Mouse (Mus musculus): ENCODE measurements around the gene Pradc1. TPM values are rescaled to one million over a fixed set of nuclear protein-coding genes. Genes with fewer than 3 reads are reported as not detected.
"Not testable (repeated sequence)": the region's sequence is repeated elsewhere in the genome, so short reads cannot be mapped to it uniquely, and the experiment has no call there.

Pradc1 gene
- polyA plus RNA-seq, 1 experiment from 2014 or later, result 32.0 TPM

DNA sequence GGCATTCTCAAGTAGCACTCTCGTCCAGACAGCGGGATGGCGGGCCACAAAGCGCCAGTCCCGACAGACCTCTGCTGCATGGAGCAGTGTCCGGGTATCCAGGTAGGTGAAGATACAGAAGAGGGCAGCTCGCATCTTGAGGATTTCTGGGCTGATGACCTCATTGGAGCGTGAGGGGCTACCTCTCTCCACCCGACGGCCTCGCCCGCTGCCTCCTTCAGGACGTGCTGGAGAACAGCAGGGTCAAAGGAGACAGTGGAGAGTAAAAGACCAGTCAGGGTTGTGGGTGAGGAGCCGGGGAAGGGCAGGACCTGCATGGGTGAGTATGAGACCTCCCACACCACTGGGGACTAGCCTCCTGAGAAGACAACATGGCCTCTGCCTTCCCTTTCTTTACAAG is 26.6 kb upstream of the Pradc1 start:
- Histone ChIP-seq H3K9me3 (no peaks in the 10 kb centered on the region), H3K27me3 (peaks cover 3% of the 10 kb centered on the region; the same call in 1 of the 2 replicates), H3K36me3 (peaks cover 13% of the 10 kb centered on the region; the same call in 1 of the 2 replicates), H3K4me3 (no peak overlapping the region), H3K27ac (replicated peaks) (no peak overlapping the region), H3K9ac (no peak overlapping the region), H3K4me2 (no peak overlapping the region), H3K4me1 (replicated peaks) (no peaks in the 10 kb centered on the region; the same call in 1 of the 2 replicates)
- 56% methylated on average over 14 of the region's 14 CpGs for WGBS
- ATAC-seq (ENCODE audit: low FRiP score, low read depth), result no peak

DNA sequence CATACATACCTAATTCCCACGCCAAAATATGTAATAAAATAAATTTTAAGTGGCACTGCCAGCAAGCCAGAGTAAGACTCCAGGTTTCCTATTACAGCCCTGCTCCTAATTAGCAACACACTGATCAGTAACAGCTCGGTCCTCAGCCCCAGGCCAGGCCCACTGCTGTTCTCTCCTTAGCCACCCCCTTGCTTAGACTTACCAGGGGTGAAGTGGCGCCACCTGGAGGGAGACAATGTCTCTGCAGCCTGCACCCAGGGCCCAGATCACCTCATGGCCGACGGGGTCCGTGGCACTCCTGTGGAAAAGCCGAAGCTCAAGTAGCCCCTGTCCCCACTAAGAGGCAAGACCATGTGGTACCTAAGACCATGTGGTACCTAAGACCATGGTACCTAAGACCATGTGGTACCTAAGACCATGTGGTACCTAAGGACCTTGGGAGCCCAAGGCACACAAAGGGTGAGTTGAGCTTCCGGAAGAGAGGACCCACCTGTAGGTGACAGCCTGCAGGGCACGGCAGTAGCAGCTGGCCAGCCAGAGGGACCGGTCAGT is 25.7 kb upstream of the Pradc1 start:
- 41% methylated on average over 10 of the region's 10 CpGs for WGBS
- Histone ChIP-seq H3K4me2 (no peak overlapping the region), H3K9me3 (no peaks in the 10 kb centered on the region), H3K36me3 (peaks cover 16% of the 10 kb centered on the region; the same call in 1 of the 2 replicates), H3K27me3 (no peaks in the 10 kb centered on the region), H3K4me3 (no peak overlapping the region), H3K4me1 (replicated peaks) (no peaks in the 10 kb centered on the region; the same call in 1 of the 2 replicates), H3K9ac (no peak overlapping the region), H3K27ac (replicated peaks) (no peak overlapping the region)
- ATAC-seq (ENCODE audit: low FRiP score, low read depth), result no peak

DNA sequence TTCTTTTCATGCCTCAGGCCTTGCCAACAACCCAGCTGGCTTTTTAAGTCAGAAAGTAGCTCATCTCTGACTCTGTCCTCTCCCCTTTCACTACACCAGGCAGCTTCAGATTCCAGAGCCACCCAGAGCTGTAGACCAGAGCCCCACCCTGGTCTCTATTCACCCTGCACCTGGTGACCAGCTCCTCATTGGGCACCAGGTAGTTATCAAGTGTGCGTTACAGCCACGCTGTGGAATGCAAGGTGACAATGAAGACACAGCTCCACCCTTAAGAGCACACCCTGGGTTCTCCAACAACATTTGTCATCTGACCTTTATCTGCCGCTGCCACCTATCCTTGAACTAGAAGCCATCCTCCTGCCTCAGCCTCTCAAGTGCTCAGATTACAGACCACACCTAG is 23.8 kb upstream of the Pradc1 start:
- Histone ChIP-seq H3K9ac (no peak overlapping the region), H3K27me3 (no peaks in the 10 kb centered on the region), H3K27ac (replicated peaks) (no peak overlapping the region), H3K36me3 (peaks cover 16% of the 10 kb centered on the region; the same call in 1 of the 2 replicates), H3K9me3 (no peaks in the 10 kb centered on the region), H3K4me2 (no peak overlapping the region), H3K4me1 (replicated peaks) (no peaks in the 10 kb centered on the region; the same call in 1 of the 2 replicates), H3K4me3 (no peak overlapping the region)
- 91% methylated on average over 3 of the region's 3 CpGs for WGBS
- ATAC-seq (ENCODE audit: low FRiP score, low read depth), result no peak

DNA sequence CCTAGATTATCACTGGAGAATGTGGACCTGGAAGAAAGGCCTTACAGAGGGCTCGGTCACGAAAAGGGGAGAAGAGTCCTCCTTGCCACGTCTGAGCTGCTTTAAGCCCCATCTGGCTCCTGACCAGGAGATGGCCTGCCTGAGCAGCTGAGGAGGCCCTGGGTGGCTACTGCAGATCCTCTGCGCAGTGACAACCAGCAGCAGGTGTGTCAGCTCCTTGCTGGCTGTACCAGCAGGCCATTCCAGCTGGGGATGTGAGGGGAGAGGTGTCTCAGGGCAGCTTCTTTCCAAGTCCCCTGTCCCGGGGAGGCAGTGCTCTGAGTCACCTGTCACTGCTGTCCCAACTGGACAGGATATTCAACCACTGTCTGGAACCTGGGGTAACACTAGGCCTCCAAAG is 20.8 kb upstream of the Pradc1 start:
- no peak overlapping the region for H3K4me2 ChIP-seq
- H3K9ac ChIP-seq, result no peak overlapping the region
- ATAC-seq (ENCODE audit: low FRiP score, low read depth), result no peak
- no peaks in the 10 kb centered on the region for H3K9me3 ChIP-seq
- no peak overlapping the region for H3K4me3 ChIP-seq
- H3K4me1 ChIP-seq (replicated peaks), result no peaks in the 10 kb centered on the region
- H3K27ac ChIP-seq (replicated peaks), result no peak overlapping the region
- no peaks in the 10 kb centered on the region for H3K27me3 ChIP-seq
- 55% methylated on average over 5 of the region's 5 CpGs for WGBS
- H3K36me3 ChIP-seq, result peaks cover 29% of the 10 kb centered on the region

DNA sequence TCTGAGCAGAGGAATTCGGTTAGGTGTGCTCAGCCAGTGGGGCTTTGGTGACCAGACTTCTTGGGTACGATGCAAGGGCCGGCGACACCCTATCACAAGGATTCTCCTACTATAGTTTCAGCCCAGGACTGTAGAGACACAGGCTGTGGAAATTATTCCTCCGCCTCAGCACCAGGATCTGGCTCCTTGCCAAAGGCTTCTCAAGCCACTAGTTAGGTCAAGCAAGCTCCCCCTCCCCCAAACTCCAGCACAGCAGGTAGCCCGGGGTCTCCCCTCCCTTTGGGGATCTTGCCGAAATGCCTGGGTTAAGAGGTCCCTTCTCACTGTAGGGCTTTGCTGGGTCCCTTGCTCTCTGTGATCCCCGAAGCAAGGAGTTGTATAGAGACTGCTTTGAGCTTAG is 20.2 kb upstream of the Pradc1 start:
- no peaks in the 10 kb centered on the region for H3K27me3 ChIP-seq
- no peak overlapping the region for H3K4me2 ChIP-seq
- no peaks in the 10 kb centered on the region for H3K9me3 ChIP-seq
- 58% methylated on average over 8 of the region's 8 CpGs for WGBS
- H3K36me3 ChIP-seq, result peaks cover 35% of the 10 kb centered on the region
- no peaks in the 10 kb centered on the region for H3K4me1 ChIP-seq (replicated peaks)
- no peak overlapping the region for H3K9ac ChIP-seq
- no peak for ATAC-seq (ENCODE audit: low FRiP score, low read depth)
- H3K4me3 ChIP-seq, result no peak overlapping the region
- H3K27ac ChIP-seq (replicated peaks), result no peak overlapping the region

DNA sequence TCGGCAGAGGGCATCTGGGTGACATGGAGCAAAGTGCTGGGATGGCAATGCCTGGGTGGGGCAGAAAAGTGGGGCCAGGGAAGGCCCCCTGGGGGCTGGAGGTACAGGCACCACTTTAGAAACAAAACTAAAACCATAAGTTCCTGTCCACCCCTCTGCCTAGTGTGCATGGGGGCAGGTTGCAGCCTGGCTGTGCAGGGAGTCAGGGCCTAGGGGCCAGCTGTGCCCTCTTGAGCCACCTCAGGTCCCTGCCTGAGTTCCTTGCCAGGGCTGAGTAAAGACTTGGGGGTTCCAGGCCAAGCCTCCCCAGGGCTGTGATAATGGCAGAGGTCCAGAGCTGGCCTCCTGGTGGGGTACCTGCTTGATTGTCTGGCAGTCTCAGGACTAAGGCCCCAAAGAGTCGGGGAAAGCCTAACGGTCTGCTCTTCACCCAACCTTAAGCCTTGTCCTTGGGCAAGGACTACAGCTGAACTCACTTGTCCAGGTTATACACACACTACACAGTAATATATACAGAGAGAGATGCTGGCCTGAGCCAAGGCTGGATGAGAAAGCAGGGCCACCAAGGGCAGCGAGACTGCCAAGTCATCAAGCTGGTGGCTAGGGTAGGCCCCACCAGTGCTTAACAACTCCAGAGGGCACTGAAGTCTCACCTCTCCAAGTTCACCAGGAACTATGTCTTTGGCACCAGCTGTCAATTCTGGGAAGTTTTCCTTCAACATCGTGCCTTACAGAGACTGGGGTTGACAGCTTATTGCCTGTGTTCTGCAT is 18.1 kb upstream of the Pradc1 start:
- Histone ChIP-seq H3K36me3 (peaks cover 55% of the 10 kb centered on the region), H3K27ac (replicated peaks) (no peak overlapping the region), H3K9ac (no peak overlapping the region), H3K27me3 (no peaks in the 10 kb centered on the region), H3K4me1 (replicated peaks) (no peaks in the 10 kb centered on the region), H3K9me3 (no peaks in the 10 kb centered on the region), H3K4me3 (no peak overlapping the region), H3K4me2 (no peak overlapping the region)
- ATAC-seq (ENCODE audit: low FRiP score, low read depth), result no peak
- 78% methylated on average over 5 of the region's 5 CpGs for WGBS

DNA sequence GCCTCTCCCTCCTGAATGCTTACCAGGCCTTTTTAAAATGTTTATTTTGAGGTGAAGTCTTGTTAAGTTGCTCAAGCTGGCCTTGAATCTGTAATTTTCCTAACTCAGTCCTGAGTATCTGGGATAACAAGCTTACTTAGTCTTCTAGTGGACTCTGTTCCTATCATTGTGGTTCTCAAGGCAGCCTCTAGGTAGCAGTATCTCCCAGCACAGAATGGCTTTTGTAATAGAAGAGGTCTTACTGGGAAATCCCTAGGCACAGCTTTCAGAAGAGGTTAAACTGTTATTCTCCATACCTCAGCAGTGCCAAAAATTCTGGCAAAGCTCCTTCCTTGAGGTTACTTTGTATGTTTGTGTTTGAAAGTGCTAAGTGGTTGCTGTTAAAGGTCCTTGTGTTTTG is 13.6 kb upstream of the Pradc1 start:
- Histone ChIP-seq H3K36me3 (peaks cover 89% of the 10 kb centered on the region), H3K9ac (no peak overlapping the region), H3K4me1 (replicated peaks) (no peaks in the 10 kb centered on the region), H3K9me3 (no peaks in the 10 kb centered on the region), H3K27ac (replicated peaks) (no peak overlapping the region), H3K4me2 (no peak overlapping the region), H3K4me3 (no peak overlapping the region), H3K27me3 (no peaks in the 10 kb centered on the region)
- no peak for ATAC-seq (ENCODE audit: low FRiP score, low read depth)

DNA sequence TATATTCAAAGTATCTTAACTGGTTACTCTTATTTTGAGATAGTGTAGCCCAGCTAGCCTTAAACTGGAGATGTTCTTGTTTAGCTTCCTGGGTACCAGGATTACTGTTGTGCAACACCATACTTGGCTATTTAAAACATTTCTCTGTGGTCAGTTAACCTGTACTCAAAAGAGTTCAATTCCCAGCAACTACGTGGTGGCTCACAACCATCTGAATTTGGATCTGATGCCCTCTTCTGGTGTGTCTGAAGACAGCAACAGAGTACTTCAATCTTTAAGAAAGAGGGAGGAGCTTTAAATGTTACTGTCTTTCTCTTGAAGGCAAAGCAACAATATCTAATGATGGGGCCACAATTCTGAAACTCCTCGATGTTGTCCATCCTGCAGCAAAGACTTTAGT is 7.9 kb upstream of the Pradc1 start:
- H3K4me3 ChIP-seq, result no peak overlapping the region
- no peak overlapping the region for H3K9ac ChIP-seq
- H3K9me3 ChIP-seq, result no peaks in the 10 kb centered on the region
- no peak overlapping the region for H3K4me2 ChIP-seq
- 93% methylated on average over 2 of the region's 2 CpGs for WGBS
- H3K27me3 ChIP-seq, result no peaks in the 10 kb centered on the region
- H3K27ac ChIP-seq (replicated peaks), result no peak overlapping the region
- H3K36me3 ChIP-seq, result peaks cover 56% of the 10 kb centered on the region
- no peak for ATAC-seq (ENCODE audit: low FRiP score, low read depth)
- peaks cover 26% of the 10 kb centered on the region for H3K4me1 ChIP-seq (replicated peaks)

DNA sequence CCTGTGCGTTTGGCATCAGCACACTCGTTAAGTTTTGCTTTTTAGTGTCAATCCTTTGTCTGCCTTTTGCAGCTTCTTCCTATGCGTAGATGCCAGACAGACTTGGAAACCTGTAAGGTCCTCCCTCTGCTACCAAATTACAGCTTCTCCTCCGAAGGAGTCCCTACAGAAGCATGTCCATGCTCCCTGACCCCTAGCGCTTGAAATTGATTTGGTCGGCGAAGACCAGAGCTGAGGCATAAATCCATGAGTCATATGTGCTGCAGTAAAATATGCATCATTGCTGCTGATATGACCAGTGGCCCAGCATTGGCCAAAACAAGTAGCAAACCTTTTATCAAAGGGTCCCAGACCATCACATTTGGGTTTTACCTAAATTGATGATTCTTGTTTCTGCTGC is 1.0 kb upstream of the Pradc1 start:
- H3K4me1 ChIP-seq (replicated peaks), result peaks cover 53% of the 10 kb centered on the region
- no peaks in the 10 kb centered on the region for H3K27me3 ChIP-seq
- peak overlapping the region; percentile 67 for H3K9ac ChIP-seq
- no peaks in the 10 kb centered on the region for H3K9me3 ChIP-seq
- peak overlapping the region; percentile 62 for H3K4me3 ChIP-seq
- no peak for ATAC-seq (ENCODE audit: low FRiP score, low read depth)
- H3K36me3 ChIP-seq, result no peaks in the 10 kb centered on the region
- peak overlapping the region; percentile 89 for H3K27ac ChIP-seq (replicated peaks)
- peak overlapping the region; percentile 97 for H3K4me2 ChIP-seq
- WGBS, result 12% methylated on average over 7 of the region's 7 CpGs

DNA sequence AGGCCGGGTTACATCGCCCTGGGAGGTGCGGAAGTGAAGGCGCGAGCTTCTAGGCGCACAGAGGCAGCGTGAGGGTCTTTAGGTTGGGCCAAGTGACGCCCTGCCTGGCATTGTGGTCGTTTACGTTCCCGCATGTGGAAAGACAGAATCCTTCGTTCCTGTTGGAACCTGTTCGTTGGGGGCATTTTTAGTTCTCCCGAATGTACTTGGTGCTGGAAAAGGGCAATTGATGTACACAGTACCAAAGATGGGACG is 568 bp upstream of the Pradc1 start:
- ATAC-seq (ENCODE audit: low FRiP score, low read depth), result no peak
- Histone ChIP-seq H3K4me3 (peak overlapping the region; percentile 62), H3K36me3 (no peaks in the 10 kb centered on the region), H3K27me3 (no peaks in the 10 kb centered on the region), H3K9me3 (no peaks in the 10 kb centered on the region), H3K9ac (peak overlapping the region; percentile 67), H3K4me2 (peak overlapping the region; percentile 97), H3K27ac (replicated peaks) (peak overlapping the region; percentile 89), H3K4me1 (replicated peaks) (peaks cover 50% of the 10 kb centered on the region)
- under 1% methylated on average over 15 of the region's 15 CpGs for WGBS

DNA sequence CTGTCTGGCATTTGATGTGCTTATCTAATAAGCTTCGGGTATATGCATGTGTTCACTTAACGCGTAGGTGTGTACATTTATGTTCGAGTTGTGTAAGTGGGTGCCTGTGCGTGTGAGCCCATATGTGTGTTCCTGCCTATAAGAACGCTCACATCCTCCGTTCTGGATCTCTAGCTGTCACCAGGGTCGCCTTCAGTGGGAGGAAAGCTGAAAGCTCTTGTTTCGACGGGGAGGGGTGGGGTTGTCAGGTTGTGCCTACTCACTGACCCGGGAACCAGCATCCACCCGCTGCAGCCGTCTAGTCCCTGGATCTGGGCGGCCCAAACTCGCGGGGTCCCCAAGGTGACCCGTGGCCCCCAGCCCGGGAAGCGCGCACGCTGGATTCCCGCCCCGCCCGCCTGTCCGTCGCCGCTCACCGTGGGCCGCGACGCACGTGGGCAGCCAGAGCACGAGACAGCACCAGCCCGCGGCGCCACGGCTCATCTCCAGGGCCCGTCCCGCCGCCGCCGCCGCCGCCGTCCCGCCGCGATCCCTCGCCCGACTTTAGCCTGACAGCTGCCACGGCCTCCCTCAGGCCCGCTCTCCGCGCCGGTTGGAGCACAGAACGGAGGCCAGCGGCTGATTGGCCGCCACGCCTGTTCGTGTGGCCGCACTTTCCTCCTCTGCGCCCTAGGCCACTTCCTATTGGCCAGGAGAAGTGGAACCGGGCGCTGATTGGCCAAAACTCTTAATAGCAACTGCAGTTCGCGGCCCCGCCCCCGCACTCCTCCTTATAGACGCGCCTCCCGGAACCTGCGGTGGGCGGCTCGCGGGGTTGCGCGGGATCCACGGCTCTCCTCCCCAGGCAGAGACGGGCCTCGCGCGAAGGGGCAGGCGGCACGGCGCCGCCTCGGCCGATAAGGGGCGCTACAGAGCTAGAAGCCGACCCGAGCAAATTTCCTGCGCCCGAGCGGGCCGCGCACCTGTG is 790 bp downstream of the Pradc1 start, which contains the start of gene Cct7:
TSS of gene Cct7 (plus strand) at position 818 of the 967 bp plus-strand sequence.
- Histone ChIP-seq H3K4me3 (peak within 1 kb of the TSS; percentile 62), H3K36me3 (peaks cover 2% of the 10 kb centered on the region; the same call in 1 of the 2 replicates), H3K27ac (replicated peaks) (peak within 1 kb of the TSS; percentile 89), H3K9me3 (no peaks in the 10 kb centered on the region), H3K4me1 (replicated peaks) (peaks cover 39% of the 10 kb centered on the region), H3K9ac (peak within 1 kb of the TSS; percentile 67), H3K4me2 (peak within 1 kb of the TSS; percentile 97), H3K27me3 (no peaks in the 10 kb centered on the region)
- WGBS, result 3% methylated on average over 96 of the region's 96 CpGs
- ATAC-seq (ENCODE audit: low FRiP score, low read depth), result peak; percentile 93

DNA sequence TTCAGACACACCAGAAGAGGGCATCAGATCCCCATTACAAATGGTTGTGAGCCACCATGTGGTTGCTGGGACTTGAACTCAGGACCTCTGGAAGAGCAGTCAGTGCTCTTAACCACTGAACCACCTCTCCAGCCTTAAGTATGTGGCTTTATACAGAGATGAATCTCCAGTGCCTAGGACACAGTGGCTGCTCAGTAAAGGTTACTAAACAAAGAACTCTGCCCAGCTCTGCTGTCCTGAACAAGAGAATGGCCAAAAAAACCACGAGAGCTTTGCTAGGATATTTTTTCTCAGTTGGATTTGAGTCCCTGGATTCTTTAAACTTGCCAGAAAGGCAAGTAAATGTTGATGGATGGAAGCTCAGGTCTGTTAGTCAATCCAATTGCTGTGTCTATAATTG is 1.6 kb downstream of the Pradc1 start:
- WGBS, result 65% methylated on average over 1 of the region's 1 CpGs
- H3K27ac ChIP-seq (replicated peaks); H3K9ac ChIP-seq; ATAC-seq (ENCODE audit: low FRiP score, low read depth); H3K27me3 ChIP-seq; H3K9me3 ChIP-seq; H3K4me3 ChIP-seq: not testable (repeated sequence)
- H3K4me2 ChIP-seq, result peak overlapping the region; percentile 97
- peaks cover 32% of the 10 kb centered on the region for H3K4me1 ChIP-seq (replicated peaks)
- peaks cover 11% of the 10 kb centered on the region; the same call in 1 of the 2 replicates for H3K36me3 ChIP-seq

All from hindbrain, embryonic 15.5 days (tissue).